Mouse (Mus musculus): Measurements from ENCODE around the gene Agap1. TPM values are rescaled to one million over a fixed set of nuclear protein-coding genes. Genes with fewer than 3 reads are reported as not detected.

Gene Agap1
- total RNA-seq, 2 experiments from 2014 or later = 59.4 to 59.7 TPM

DNA sequence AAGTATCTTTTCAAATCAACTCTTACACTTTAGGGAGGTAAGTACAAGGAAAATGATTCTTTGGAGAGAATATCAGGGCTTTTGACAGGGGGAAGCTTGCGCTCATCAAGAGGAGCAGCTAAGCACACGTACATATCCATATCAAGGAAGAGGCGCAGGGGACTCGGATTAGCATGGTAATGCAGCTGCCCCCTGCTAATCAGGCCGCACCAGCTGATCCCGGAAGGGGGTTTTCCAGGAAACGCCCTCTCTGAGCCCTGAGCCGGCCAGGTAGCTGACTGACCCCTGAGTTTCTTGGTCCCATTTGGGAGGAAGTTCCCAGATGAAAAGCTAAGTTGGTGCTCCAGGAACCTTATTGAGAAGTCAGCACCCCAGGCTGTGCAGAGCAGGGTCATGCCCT, 301.8 kb downstream of the Agap1 start:
- no peak for DNase-seq

- DNase-seq = peak in 1 of 2 experiments; percentile 22
Observed at GRCm38 (mm10) chr1:89757545-89757944, 302.9 kb downstream of the Agap1 start.

DNA sequence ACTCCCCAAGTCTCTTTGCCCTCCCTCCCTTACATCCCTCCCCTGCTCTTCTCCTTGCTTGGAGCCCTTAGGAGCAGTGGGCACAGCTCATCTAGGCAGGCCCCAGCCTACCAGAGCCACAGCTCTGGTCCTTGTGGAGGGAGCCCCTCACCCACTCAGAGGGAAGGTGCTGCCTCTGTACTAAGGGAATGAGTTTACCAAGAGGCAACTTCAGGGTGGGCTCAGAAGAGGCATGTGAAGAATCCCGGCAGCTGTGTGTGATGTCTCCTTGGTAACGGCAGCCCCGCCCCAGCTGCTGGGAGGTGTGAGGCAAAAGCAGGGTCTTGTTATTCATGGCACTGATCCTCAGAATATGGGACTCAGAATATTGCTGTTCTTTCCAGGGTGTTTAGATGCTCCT, 309.3 kb downstream of the Agap1 start:
- DNase-seq = peak in 1 of 2 experiments; percentile 17

- no peak for DNase-seq
Observed at GRCm38 (mm10) chr1:89766891-89767290, 312.3 kb downstream of the Agap1 start.

- DNase-seq = no peak
Observed at GRCm38 (mm10) chr1:89769641-89770040, 315.0 kb downstream of the Agap1 start.

GRCm38 (mm10) chr1:89770298-89770697, 315.7 kb downstream of the Agap1 start:
- no peak for DNase-seq

GRCm38 (mm10) chr1:89775750-89776149, 321.1 kb downstream of the Agap1 start:
- DNase-seq = no peak

- no peak for DNase-seq
Observed at GRCm38 (mm10) chr1:89780675-89781074, 326.1 kb downstream of the Agap1 start.

DNA sequence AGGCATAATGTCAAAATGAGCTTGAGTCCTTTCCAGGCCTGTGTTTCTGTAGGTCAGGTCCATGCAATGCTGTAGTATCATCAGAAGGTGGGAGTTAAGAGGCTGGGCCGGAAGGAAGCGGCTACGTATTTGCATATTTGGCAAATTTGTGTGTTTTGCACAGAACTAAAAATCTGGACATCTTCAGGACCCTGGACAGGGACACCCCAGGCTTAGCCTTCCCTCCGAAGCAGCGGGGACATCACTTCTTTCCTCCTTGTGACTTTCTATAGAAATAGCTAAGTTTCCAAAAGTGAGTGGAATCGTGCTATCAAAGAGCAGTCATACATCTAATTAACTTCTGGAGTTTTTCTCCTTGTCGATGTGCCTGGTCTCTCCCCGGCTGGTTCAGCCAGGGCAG, 327.3 kb downstream of the Agap1 start:
- DNase-seq = peak in 1 of 2 experiments; percentile 24

- DNase-seq = no peak
Observed at GRCm38 (mm10) chr1:89786793-89787192, 332.2 kb downstream of the Agap1 start.

GRCm38 (mm10) chr1:89798724-89799123, 344.1 kb downstream of the Agap1 start:
- no peak for DNase-seq

DNA sequence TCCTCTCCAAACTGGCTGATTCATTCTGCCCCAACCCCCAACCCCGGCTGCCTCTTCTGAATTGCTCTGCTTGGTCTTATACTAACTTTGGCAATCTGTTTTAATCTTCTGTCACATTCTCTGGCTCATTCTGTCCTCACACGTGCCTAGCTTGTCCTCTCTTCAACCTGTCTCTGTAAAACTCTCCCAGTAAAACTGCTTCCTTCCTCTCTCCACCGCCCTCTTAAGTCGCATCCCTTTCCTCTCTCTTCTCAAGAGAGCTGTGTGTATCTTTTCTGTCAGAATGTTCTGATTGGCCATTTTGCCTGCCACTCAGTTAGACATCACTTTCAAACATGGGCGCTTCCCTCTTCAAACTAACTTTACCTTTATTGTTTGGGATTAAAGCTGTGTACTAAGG, 346.9 kb downstream of the Agap1 start:
- DNase-seq = no peak

DNA sequence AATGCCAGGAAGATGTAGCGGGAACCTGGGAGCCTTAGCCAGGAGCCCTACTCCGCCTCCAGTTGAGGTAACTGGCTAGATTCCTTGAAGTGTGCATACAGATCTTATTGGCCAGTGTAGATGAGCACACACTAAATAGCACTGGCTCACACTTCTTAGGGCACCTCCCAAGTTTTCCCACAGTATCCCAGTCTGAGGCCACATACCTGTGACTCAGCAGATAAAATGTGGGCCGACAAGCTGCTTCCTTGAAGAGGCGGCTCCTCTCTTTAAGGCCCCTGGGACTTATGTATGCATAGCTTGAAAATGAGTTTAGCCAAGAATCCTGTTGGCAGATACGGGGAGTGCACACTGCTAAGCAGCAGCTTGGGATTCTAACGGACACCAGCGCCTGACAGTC, 350.4 kb downstream of the Agap1 start:
- DNase-seq = no peak

GRCm38 (mm10) chr1:89812816-89813215, 358.2 kb downstream of the Agap1 start:
- DNase-seq = no peak

DNA sequence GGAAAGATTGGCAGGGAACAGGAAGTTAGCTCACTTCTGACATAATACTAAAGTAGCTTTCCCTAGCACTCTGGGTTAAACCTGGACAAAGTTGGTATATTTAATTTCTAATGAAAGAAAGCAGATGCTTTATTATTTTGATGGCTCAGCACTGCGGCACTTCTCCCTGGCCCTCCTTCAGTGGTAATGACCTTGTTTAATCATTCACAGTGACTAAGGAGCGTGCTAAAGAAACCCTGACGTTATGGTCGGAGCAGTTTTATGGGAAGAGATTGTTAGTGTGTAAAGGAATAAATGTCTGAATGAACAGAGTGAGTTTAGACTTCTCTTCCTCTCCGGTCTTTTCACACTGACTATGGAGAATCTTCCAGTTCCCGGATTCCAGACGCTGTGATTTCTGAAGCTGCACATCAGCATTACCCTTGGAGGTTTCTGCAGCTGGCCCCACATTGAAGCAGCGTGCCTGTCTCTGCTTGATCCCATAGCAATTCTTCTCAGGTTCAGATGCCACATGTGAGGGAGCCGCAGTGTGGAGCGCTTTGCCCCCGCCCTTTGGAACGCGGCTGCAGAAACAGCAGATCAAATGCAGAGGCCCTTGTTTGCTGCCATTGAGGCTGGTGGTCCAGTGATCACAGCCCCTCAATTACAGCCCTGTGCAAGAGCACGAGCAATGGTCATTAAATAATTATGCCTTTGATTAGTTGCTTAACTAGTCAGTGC, 362.0 kb downstream of the Agap1 start:
- no peak for DNase-seq

GRCm38 (mm10) chr1:89821822-89822221, 367.2 kb downstream of the Agap1 start:
- no peak for DNase-seq

GRCm38 (mm10) chr1:89822431-89822830, 367.8 kb downstream of the Agap1 start:
- no peak for DNase-seq

GRCm38 (mm10) chr1:89823036-89823435, 368.4 kb downstream of the Agap1 start:
- no peak for DNase-seq

DNA sequence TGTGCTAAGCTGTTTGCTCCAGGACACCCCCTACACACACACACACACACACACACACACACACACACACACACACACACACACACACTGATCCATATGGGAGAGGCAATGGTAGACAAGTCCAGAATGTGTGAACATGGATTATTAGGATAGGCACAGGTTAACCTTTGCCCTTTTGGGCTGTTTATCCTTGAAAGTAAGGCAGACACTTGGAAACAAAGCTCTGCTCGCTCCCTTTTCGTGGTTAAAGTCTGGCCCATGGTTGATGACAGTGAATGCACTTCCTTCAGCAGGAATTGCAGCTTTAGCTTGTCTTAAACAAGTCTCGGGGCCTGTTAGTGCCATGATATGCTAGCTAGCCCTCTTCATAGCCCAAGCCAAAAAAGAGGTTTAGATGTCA, 372.4 kb downstream of the Agap1 start:
- no peak for DNase-seq

DNA sequence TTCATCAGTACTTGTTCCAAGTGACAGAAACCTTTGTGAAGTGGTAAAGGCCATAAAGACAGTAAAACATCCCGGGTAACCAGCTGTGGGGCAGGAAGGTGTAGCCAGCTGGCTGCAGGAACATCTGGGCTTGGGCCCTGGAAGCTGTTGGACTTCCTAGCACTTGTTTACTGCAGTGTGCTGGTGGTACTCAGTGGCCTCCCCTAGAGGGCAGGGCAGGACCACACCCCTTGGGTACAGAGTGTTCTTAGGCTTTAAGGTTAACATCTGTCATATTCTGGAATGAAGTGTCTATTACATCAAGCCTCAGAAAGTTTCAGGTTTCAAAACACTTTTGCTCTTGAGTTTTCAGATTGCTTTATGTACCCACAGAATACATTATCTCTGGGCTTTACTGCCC, 376.5 kb downstream of the Agap1 start:
- peak; percentile 11 to 30 for DNase-seq

DNA sequence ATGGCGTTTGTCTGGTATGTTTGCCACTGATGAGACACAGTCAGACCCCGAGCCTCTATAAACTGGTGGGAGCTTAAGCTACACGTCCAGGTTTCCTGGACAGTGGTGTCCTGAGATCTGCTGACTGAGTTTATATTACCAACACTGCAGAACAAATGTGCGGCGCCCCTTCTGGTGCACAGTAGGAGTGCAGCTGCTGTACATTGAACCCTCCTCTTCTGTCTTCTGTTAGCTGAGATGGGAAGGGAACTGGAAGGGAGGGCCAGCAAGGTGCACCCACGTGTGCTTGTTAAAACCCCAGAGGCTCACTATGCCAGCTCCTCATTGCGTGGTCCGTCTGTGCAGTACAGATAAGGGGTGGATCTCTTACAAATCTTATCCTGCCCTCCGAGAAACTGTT, 389.5 kb downstream of the Agap1 start:
- DNase-seq = no peak

DNA sequence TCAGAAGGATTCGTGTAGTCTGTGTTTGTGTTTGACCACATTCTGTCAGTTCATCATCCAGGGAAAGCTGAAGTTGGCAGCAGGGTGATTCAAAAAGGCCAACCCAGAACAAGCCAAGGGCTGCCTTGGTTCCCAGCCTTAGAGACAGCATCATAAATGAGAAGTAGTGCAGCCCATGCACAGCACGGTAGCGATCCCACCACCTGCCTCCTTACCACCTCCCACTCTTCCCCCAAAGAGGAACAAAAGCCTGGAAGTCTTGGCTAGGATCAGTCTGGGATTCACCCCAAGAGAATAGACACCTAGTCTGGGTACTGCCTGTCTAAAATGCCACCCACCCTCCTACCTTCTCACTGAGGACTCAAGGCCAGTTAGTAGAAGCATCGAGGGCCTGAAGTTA, 390.9 kb downstream of the Agap1 start:
- no peak for DNase-seq

GRCm38 (mm10) chr1:89846148-89846547, 391.5 kb downstream of the Agap1 start:
- DNase-seq = peak; percentile 23 to 39

DNA sequence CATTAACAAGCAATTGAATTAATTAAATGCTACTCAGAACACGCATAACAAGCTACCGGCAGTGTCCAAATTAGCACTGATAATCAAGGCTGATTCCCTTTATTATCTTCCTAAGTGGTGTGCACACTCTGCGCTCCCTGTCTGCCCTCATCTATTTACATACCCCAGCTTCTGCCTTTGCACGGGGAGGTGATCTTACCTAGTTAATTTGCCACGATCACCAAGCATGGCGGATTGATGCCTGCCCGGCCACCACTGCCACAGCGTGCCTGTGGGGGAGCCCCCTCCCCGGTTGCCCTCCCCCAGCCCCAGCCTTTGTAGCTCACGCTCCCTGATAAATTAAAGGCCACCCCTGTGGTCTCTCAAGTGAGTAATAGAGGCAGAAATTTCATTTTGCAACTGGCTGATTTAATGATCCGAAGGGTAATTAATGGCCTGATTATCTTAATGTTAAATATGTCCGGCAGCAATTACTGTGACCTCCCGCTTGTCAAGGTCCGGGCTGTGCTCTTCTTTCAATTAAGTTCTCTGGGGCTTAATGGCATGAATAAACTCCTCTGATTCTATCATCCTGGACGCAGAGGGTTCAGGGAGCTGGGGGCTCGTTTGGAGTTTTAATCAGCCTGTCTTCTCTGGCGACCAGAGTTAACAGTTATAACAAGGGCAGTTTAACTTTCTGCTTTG, 393.9 kb downstream of the Agap1 start:
- no peak for DNase-seq

All from heart, adult 18-20 months (tissue).